Mouse (Mus musculus): ENCODE measurements at regions not wholly inside any gene's neighbourhood (a gene's known extent, or its start where the extent isn't known, plus 50 kb on each side); places are given as distances from the start of the nearest gene placed in this dataset.

GRCm38 (mm10) chr14:72113377-72113993 is 378.2 kb downstream of the Gm9195 start:
- DNase-seq (ENCODE audit: low spot score in 2 of 2): no peak

- no peak for DNase-seq (ENCODE audit: low spot score in 2 of 2)
These were observed 380.9 kb downstream of the Gm9195 start for GRCm38 (mm10) chr14:72110689-72111088.

GRCm38 (mm10) chr14:72091579-72091978 is 400.1 kb downstream of the Gm9195 start:
- DNase-seq (ENCODE audit: low spot score in 2 of 2): no peak

- no peak for DNase-seq (ENCODE audit: low spot score in 2 of 2)
These were observed 410.2 kb downstream of the Gm9195 start for GRCm38 (mm10) chr14:72081473-72081872.

GRCm38 (mm10) chr14:72064111-72064812 is 427.4 kb downstream of the Gm9195 start:
- DNase-seq (ENCODE audit: low spot score in 2 of 2): peak; percentile 10 to 16

GRCm38 (mm10) chr14:72042881-72043236 is 448.8 kb downstream of the Gm9195 start:
- peak; percentile 18 to 23 for DNase-seq (ENCODE audit: low spot score in 2 of 2)

- peak; percentile 31 to 58 for DNase-seq (ENCODE audit: low spot score in 2 of 2)
These were observed 449.3 kb downstream of the Gm9195 start for GRCm38 (mm10) chr14:72042112-72042880.

GRCm38 (mm10) chr14:72030396-72030795 is 461.2 kb downstream of the Gm9195 start:
- DNase-seq (ENCODE audit: low spot score in 2 of 2): no peak

GRCm38 (mm10) chr14:72027362-72028020 is 464.1 kb downstream of the Gm9195 start:
- no peak for DNase-seq (ENCODE audit: low spot score in 2 of 2)

GRCm38 (mm10) chr14:72004371-72004770 is 487.3 kb downstream of the Gm9195 start:
- no peak for DNase-seq (ENCODE audit: low spot score in 2 of 2)

GRCm38 (mm10) chr14:72002205-72003138 is 489.2 kb downstream of the Gm9195 start:
- no peak for DNase-seq (ENCODE audit: low spot score in 2 of 2)

- peak in 1 of 2 experiments; percentile 5 for DNase-seq (ENCODE audit: low spot score in 2 of 2)
These were observed 518.6 kb downstream of the Gm9195 start for GRCm38 (mm10) chr14:71973016-71973415.

- DNase-seq (ENCODE audit: low spot score in 2 of 2): no peak
These were observed 519.1 kb downstream of the Gm9195 start for GRCm38 (mm10) chr14:71972521-71972920.

- no peak for DNase-seq (ENCODE audit: low spot score in 2 of 2)
These were observed 524.0 kb downstream of the Gm9195 start for GRCm38 (mm10) chr14:71967646-71968045.

- DNase-seq (ENCODE audit: low spot score in 2 of 2): no peak
These were observed 528.1 kb downstream of the Gm9195 start for GRCm38 (mm10) chr14:71963389-71964169.

- DNase-seq (ENCODE audit: low spot score in 2 of 2): no peak
These were observed 542.9 kb downstream of the Gm9195 start for GRCm38 (mm10) chr14:71948701-71949100.

- DNase-seq (ENCODE audit: low spot score in 2 of 2): no peak
These were observed 554.5 kb downstream of the Gm9195 start for GRCm38 (mm10) chr14:71937157-71937485.

GRCm38 (mm10) chr14:71936373-71937156 is 555.1 kb downstream of the Gm9195 start:
- no peak for DNase-seq (ENCODE audit: low spot score in 2 of 2)

- DNase-seq (ENCODE audit: low spot score in 2 of 2): no peak
These were observed 575.7 kb downstream of the Gm9195 start for GRCm38 (mm10) chr14:71915964-71916363.

GRCm38 (mm10) chr14:71910936-71911335 is 580.7 kb downstream of the Gm9195 start:
- no peak for DNase-seq (ENCODE audit: low spot score in 2 of 2)
